Mouse (Mus musculus) ovary, adult 18-20 months (tissue): ENCODE data around the gene Ino80d.

Experiments used
- DNase-seq: peaks from one replicate; pipeline ENCODE4 v3.0.0; 2022; ENCODE audit warnings: low spot score, mixed read lengths

Ino80d gene

DNA sequence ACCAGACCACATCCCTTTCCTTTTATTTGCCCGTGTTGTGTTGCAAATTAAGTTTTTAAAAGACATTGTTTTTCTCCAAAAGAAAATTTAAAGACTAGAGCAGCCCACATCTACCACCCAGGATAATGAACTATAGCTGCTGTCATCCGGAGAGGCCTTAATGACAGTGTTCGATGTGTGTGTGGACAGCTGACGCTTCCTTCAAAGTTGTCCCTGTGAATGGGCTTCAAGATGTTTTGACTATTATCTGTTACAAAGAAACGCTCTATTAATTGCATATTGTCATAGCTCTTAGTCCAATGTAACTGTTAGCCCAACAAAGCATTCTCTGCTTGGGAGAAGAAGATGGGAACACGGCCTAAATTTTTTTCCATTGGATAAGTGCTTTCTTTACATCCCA is 200.0 kb downstream of the Ino80d start:
- DNase-seq, result no peak

DNA sequence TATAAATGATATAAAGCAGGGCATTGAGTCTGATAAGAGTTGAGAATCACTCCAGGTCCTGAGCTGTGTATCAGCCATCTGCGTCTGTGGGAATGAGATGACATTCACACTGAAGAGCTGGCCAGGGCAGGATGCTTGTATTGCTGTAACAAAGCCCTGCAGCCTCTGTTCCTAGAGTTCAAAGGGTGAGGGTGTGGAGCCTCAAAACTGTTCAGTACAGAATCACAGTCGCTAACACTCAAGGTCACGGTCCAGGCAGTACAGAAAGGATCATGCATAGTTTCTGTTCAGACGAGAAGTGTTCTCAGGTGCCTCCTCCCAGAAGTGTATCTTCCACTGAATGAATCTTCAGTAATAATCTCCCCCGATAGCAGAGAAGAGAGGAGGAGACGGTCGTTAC is 203.0 kb downstream of the Ino80d start:
- no peak for DNase-seq

DNA sequence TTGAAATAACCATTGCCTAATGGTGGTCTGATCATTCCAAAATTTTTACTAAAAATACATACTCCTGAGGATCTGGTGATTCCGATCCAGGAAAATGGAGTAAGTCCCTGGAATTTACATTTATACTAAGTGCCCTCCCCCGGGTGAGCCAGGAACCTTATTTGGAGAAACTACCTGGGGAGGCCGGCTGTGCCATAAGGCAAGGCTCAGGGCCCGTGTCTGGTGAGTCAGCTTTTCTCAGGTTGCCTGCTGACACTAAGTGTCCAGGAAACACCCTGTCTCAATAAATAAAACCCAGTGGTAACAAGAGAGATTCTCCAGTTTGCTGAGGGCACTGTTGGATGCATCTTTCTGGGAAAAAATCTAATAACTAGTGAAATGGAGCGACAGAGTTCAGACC is 205.3 kb downstream of the Ino80d start:
- DNase-seq, result no peak

DNA sequence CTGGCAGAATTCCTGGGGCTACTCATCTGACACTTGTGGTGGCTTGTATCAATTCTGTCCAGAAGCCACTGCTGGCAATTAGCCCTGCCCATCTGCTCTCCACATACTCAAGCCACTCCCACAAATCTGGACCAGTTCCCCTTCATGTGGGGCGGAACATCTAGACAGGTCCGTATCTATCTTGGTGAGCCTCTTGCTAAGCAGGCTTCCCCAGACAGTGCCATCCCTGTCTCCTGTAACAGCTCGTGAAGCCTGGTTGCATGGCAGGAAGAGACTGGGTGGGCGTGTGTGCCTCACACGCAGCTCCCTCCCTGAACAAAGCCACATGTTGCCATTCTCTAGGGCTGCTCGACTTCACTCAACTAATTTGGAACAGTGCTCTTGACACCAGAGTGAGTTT is 206.0 kb downstream of the Ino80d start:
- DNase-seq, result no peak
